ENCODE assay signal across 8 mouse cellular contexts in genomic region chr3:116422795-116423352, GRCm38 (mm10). TPM values are rescaled to one million over a fixed set of nuclear protein-coding genes. Genes with fewer than 3 reads are reported as not detected.
DNase-seq lines count a peak whose midpoint lies in the region; ATAC-seq and TF ChIP-seq lines count a peak whose summit lies in the region.

No protein-coding gene starts in this region.

- peak overlapping the region; percentile 99 for H3K4me2 ChIP-seq in liver, embryonic 12.5 days
- peak overlapping the region; percentile 92 for H3K4me2 ChIP-seq in stomach, embryonic 16.5 days (ENCODE audit: low read depth, low read length)

- H3K9ac ChIP-seq in liver, embryonic 12.5 days, result peak overlapping the region; percentile 91
- H3K9ac ChIP-seq in stomach, embryonic 16.5 days (ENCODE audit: low read length), result peak overlapping the region; percentile 90

- under 1% methylated on average over 23 of the region's 23 CpGs for WGBS in liver, embryonic 12.5 days (ENCODE audit: insufficient replicate concordance)
- WGBS in stomach, embryonic 16.5 days, result under 1% methylated on average over 23 of the region's 23 CpGs

- peak overlapping the region; percentile 60 for H3K4me3 ChIP-seq in cortical plate, adult 2 months (ENCODE audit: insufficient read depth, low read length)
- H3K4me3 ChIP-seq in liver, embryonic 12.5 days, result peak overlapping the region; percentile 86
- peak overlapping the region; percentile 99 for H3K4me3 ChIP-seq in stomach, embryonic 16.5 days (replicated peaks; ENCODE audit: low read length)

- no peak overlapping the region for H3K27ac ChIP-seq in cortical plate, adult 2 months (ENCODE audit: insufficient read depth, low read length)
- peak overlapping the region; percentile 84 for H3K27ac ChIP-seq in liver, embryonic 12.5 days
- peak overlapping the region; percentile 97 for H3K27ac ChIP-seq in stomach, embryonic 16.5 days (ENCODE audit: low read length)

- peak; percentile 32 for TF ChIP-seq CTCF in cortical plate, adult 2 months (IDR thresholded peaks at IDR 0.05; ENCODE audit: extremely low read depth, insufficient read depth, low read length)

- ATAC-seq in liver, embryonic 12.5 days, result no peak
- no peak for ATAC-seq in stomach, embryonic 16.5 days (ENCODE audit: insufficient read depth, low FRiP score)

- H3K9me3 ChIP-seq in liver, embryonic 12.5 days (replicated peaks), result no peaks in the 10 kb centered on the region
- no peaks in the 10 kb centered on the region for H3K9me3 ChIP-seq in stomach, embryonic 16.5 days (replicated peaks; ENCODE audit: control insufficient read depth, low read length)

- no peaks in the 10 kb centered on the region for H3K4me1 ChIP-seq in cortical plate, adult 2 months (ENCODE audit: control insufficient read depth, insufficient read depth, low read length)
- peaks cover 26% of the 10 kb centered on the region for H3K4me1 ChIP-seq in liver, embryonic 12.5 days
- peaks cover 18% of the 10 kb centered on the region for H3K4me1 ChIP-seq in stomach, embryonic 16.5 days (ENCODE audit: control insufficient read depth, insufficient read depth, low read length)

- no peaks in the 10 kb centered on the region for H3K27me3 ChIP-seq in liver, embryonic 12.5 days (replicated peaks)
- H3K27me3 ChIP-seq in stomach, embryonic 16.5 days (ENCODE audit: control insufficient read depth, insufficient read depth, low read length), result no peaks in the 10 kb centered on the region

- peak; percentile 15 for DNase-seq in right cerebral cortex, adult 18-20 months
- no peak for DNase-seq in right cerebral cortex, postnatal 36 days (ENCODE audit: low spot score in 2 of 2)
- peak; percentile 28 to 61 for DNase-seq in gastrocnemius, postnatal 4 days (ENCODE audit: low spot score in 2 of 2)
- DNase-seq in kidney, adult 11 months, result peak; percentile 24
- DNase-seq in naive thymus-derived CD4-positive, alpha-beta T cell, adult 2 months (ENCODE audit: low read depth), result peak; percentile 80

- no peak for TF ChIP-seq POLR2A in cortical plate, adult 2 months (IDR thresholded peaks at IDR 0.05; ENCODE audit: extremely low read depth, insufficient read depth, low read length)

- peaks cover 18% of the 10 kb centered on the region for H3K36me3 ChIP-seq in liver, embryonic 12.5 days
- H3K36me3 ChIP-seq in stomach, embryonic 16.5 days (ENCODE audit: control insufficient read depth, insufficient read depth, low read length), result no peaks in the 10 kb centered on the region

RNA-seq across cellular contexts. Expression of gene Cdc14a, which starts 1.0 kb away (rescaled TPM):
- polyA plus RNA-seq in cortical plate, adult 2 months (2012; rRNA removed), result 2.6 and 2.9 TPM in 2 replicates
- total RNA-seq in gastrocnemius, postnatal 4 days (2021), result 10 to 100 TPM; 11.8 to 15.8 TPM
- 4.2 and 5.1 TPM in 2 replicates for polyA plus RNA-seq in liver, embryonic 12.5 days (2016; fragmentation: Nextera tagmentation; extraction: Ambion mirVana)
- polyA plus RNA-seq in stomach, embryonic 16.5 days (2015; fragmentation: Nextera tagmentation; extraction: Ambion mirVana), result 8.7 and 9.2 TPM in 2 replicates

Comparison
In these comparisons a context has a peak if more than half of its experiments do, and no peak if none do; other contexts are left out.
1. DNase-seq: peak in right cerebral cortex, adult 18-20 months (single experiment), gastrocnemius, postnatal 4 days (2 of 2), kidney, adult 11 months (single experiment) and naive thymus-derived CD4-positive, alpha-beta T cell, adult 2 months (single experiment); none in right cerebral cortex, postnatal 36 days (0 of 2).
2. Peak in every context shown above with its lines, with median percentiles within 50 percentile points of each other: H3K4me3 ChIP-seq.